Mouse (Mus musculus) cerebral cortex, adult 2 months (tissue): Measurements from ENCODE around the gene Snrpd2.

Source experiments
- WGBS: fragments of 180-500 bp; shearing (Covaris S2); methylation state at CpG from one replicate; pipeline ENCODE4 v1.1.7; 2018; 5-methylcytosine and 5-hydroxymethylcytosine counted together

Snrpd2 gene

DNA sequence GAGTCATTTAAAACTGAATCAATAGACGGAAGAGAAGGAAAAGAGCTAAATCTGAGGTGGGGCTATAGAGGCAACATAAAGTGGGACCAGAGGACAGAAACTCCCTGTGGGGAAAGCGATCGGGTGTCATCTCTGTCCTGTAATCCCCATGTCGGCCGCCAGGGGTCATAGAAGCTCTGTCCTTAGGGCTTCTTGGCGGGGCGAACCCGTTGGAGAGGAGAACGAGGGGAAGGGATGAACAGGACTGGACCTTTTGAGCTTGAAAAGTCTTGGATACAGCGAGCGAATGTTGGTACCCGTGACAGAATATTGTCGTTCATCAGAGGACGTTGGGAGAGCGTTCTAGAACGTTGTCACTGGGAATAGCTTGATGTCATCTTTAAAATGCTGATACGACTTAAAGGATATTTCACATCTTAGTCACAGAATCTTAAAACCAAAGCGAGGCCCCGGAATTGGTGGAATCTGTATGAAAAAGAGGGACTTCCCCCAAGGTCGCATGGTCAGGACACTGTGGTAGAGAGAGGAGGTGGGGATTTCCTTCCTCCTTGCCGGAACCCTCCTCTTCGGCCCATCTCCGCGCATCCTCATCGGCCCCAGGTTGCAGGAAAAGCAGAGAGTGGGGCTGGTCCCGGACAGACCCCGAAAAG is 29.0 kb downstream of the Snrpd2 start:
- 4% methylated on average over 27 of the region's 27 CpGs for WGBS

DNA sequence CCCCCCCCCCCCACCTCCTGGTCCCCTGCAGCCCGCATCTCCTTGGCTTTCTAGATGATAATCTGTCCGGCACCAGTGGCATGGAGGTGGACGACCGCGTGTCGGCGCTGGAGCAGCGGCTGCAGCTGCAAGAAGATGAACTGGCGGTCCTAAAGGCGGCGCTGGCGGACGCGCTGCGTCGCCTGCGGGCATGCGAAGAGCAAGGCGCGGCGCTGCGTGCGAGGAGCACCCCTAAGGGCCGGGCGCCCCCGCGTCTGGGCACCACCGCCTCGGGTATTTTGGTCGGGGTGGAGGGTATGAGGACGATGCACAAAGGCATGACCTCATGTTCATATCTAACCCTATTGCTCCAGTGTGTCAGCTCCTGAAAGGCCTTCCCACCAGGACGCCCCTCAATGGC is 29.7 kb downstream of the Snrpd2 start:
- 2% methylated on average over 31 of the region's 32 CpGs for WGBS

DNA sequence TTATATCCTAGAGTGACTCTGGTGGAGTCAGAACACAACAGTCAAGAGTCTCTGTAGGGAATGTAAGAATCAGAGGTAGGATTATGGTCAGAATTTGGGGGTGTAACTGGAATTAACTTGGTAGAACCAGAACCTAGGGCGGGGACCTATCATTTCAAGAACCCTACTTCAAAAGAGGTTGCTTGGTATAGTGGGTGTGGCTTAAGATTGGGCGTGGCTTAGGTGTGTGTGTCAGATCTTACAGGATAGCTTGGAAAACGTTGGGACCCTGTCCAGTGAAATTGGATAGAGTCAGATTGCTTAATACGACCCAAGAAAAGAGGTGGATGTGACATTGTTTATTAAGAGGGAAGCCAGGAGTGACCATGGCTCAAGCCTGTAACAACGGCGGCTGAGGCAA is 30.4 kb downstream of the Snrpd2 start:
- 50% methylated on average over 6 of the region's 6 CpGs for WGBS

DNA sequence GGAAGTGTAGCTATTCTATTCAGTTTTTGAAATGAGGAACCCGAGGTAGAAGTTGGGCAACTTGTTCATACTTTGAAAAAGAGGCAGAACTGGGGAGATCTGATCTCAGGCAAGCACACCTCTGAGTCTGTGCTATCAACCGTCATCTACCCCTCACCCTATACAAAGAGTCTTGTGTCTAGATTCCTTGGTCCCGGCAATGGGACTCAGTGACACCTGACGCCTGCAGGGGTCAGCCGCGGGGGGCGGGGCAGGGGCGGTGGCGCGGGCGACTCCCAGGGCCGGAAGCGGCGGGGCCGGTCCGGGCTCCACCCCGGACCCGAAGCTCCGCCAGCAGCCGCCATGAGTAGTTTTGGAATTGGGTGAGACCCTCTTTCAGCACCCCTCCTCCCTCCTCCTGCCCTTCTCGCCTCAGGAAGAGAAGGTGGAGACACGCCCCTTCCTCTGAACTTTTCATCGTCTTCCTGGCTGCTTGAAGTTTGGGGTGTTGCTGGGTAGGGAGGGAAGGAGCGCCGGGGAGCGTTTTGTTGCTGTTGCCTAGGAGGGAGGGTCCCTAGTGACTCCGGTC is 31.4 kb downstream of the Snrpd2 start:
- WGBS = 11% methylated on average over 27 of the region's 27 CpGs

DNA sequence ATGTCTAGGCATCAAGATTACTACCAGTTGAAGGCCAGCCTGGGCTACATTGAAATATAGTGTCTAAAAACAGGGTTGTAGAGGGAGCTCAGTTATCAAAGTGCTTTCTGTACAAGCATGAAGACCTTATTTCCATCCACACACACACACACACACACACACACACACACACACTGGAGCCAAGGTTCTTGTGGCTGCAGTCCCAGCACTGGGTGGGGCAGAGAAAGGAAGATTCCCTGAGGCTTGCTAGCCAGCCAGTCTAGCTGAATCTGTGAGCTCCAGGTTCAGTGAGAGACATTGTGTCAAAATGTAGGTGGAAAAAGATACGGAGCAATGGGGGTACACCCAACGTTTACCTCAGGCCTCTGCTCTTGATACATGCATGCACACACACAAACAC is 34.7 kb downstream of the Snrpd2 start:
- WGBS = 11% methylated on average over 2 of the region's 2 CpGs

DNA sequence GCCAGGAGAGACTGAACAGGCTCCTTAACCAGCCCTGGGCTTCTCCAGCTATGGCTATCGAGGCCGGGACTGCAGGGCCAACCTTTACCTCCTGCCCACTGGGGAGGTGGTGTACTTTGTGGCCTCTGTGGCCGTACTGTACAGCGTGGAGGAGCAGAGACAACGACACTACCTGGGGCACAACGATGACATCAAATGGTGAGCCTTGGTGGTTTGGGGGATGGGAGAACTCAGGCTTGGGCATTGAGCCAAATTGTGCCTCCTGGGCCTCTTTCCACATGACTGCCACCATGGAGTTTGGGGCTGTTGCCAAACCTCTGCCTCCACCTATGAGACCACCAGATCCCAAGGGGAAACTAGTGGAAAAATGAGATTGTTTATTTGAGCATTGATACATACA is 35.2 kb downstream of the Snrpd2 start:
- WGBS = 29% methylated on average over 6 of the region's 6 CpGs

DNA sequence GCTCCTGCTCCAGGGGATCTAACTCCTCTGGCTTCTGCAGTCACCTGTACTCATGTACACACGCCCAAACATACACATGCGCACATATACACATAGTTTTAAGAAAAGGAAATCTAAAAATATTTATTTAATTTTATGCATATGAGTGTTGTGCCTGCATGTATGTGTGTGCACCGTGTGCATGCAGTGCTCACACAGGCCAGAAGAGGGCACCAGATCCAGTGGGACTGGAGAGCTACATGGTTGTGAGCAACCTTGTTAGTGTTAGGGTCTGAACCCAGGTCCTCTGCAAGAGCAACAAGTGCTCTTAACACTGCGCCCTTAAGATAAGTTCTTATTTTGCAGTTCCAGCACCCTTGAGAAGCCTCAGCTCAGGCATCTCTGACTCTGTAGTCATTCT is 45.2 kb downstream of the Snrpd2 start:
- 98% methylated on average over 4 of the region's 4 CpGs for WGBS

DNA sequence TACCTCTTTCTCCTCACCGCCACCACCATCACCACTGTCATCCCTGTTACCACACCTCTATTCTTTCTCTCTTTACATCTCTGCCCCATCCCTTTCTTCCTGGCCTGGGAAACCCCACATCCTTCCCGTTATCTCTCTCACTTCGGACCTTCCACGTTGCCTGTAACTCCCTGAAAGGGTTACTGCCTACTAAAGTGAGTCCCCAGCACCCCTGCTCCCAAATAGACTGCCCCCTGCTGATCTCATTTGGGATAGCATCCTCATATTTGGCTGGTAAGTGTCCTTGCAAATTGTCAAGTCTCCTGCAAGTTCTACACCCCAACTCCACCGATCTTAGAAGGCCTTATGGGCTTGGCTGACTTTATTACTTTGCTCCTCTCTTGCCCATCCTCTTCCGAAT is 47.2 kb downstream of the Snrpd2 start:
- WGBS = 50% methylated on average over 6 of the region's 6 CpGs

DNA sequence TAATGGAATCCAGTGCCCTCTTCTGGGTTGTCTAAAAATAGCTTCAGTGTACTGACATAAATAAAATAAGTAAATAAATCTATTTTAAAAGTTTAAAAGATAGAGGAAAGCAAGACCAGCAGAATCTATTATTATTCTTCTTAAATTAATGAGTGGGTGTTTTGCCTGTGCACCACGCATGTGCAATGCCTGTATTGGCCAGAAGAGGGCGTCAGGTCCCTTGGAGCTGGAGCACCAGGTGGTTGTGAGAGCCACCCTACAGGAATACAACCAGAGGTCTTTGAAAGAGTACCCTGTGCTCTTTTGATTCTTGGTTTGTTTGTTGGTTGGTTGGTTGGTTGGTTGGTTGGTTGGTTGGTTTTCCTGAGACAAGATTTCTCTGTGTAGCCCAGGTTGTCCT is 48.5 kb downstream of the Snrpd2 start:
- 35% methylated on average over 2 of the region's 2 CpGs for WGBS

DNA sequence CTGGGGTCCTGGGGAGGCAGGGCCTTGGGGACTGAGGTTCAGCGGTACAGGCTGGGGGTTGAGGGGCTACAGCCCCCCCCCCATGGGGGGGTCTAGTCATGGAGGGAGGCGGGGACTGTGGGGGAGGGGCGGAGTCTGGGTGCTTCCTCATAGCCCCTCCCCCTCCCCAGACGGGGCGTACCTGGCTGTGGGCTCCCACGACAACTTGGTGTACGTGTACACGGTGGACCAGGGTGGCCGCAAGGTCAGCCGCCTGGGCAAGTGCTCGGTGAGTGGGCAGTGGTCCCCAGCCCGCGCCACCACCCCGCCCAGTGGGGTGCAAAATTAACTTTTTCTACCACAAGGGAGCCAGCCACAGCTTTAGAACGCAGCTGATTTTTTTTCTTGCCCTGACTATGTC is 52.1 kb downstream of the Snrpd2 start:
- 72% methylated on average over 14 of the region's 15 CpGs for WGBS

DNA sequence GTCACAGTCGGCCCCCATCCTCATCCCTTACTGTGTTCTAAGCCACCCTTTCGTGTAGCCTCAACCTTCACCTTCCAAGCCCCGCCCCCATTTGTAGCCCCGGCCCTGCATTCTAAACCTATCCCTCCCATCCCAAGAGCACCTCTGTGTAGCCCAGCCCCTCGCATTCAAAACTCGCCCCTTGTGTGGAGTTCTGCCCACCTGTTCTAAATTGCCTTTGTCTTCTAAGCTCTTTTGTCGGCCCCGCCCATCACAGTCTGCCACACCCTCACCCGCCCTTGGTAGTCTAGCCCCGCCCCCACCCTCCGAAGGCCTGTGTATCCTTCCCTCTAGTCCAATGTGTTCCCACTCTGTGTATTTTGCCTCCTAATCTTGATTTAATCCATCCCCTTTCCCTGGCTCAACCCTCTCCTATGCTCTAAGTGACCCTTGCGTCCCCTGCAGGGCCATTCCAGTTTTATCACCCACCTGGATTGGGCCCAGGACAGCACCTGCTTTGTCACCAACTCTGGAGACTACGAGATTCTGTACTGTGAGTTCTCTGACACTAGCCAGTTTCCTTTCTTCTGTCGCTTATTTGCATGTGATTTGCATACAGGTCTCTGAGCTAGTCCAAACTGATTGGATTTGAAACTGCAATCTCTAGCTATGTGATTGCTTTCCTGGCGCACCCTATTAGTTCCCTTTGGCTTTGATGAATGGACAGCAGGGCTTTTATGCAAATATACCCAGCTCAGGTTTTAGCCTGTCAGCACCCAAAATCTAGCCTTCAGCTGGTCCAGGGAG is 52.7 kb downstream of the Snrpd2 start:
- 62% methylated on average over 15 of the region's 15 CpGs for WGBS
